Mouse (Mus musculus): ENCODE results near the gene Hoxd12. TPM values are rescaled to one million over a fixed set of nuclear protein-coding genes. Genes with fewer than 3 reads are reported as not detected.

Gene Hoxd12
- total RNA-seq (2023) = not detected

DNA sequence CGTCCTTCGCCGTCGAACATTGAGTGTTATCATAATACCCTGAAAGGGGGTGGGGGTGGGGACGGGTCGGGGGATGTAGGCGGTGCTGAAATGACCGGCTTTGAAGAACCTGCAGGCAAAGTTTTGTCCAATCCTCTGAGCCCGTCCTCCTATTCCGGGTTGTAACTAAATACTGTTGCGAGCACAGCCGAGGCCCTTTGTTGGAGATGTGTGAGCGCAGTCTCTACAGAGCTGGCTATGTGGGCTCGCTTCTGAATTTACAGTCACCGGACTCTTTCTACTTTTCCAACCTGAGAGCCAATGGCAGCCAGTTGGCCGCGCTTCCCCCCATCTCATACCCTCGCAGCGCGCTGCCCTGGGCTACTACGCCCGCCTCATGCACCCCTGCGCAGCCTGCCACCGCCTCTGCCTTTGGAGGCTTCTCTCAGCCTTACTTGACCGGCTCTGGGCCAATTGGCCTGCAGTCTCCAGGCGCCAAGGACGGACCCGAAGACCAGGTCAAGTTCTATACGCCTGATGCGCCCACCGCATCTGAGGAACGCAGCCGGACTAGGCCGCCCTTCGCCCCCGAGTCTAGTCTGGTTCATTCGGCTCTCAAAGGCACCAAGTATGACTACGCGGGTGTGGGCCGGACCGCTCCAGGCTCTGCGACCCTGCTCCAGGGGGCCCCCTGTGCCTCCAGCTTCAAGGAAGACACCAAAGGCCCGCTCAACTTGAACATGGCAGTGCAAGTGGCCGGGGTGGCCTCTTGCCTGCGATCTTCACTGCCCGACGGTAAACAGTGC lies at the start of gene Hoxd12:
TSS of gene Hoxd12 (plus strand) at position 133 of the 785 bp plus-strand sequence.

GRCm38 (mm10) chr2:74659507-74660005 lies 15.3 kb upstream of the Hoxd12 start, which contains the start of gene Evx2:
Gene Evx2 (minus strand): TSS chr2:74659557.

GRCm38 (mm10) chr2:74667842-74668357 lies 6.9 kb upstream of the Hoxd12 start, which contains the start of gene Hoxd13:
Gene Hoxd13 (plus strand): TSS chr2:74668310.

GRCm38 (mm10) chr2:74678891-74679595 lies 4.2 kb downstream of the Hoxd12 start, which contains the start of gene Hoxd11:
Gene Hoxd11 (plus strand): TSS chr2:74679557.

GRCm38 (mm10) chr2:74691022-74691951 lies 16.5 kb downstream of the Hoxd12 start, which contains the start of gene Hoxd10:
Gene Hoxd10 (plus strand): TSS chr2:74691924.

DNA sequence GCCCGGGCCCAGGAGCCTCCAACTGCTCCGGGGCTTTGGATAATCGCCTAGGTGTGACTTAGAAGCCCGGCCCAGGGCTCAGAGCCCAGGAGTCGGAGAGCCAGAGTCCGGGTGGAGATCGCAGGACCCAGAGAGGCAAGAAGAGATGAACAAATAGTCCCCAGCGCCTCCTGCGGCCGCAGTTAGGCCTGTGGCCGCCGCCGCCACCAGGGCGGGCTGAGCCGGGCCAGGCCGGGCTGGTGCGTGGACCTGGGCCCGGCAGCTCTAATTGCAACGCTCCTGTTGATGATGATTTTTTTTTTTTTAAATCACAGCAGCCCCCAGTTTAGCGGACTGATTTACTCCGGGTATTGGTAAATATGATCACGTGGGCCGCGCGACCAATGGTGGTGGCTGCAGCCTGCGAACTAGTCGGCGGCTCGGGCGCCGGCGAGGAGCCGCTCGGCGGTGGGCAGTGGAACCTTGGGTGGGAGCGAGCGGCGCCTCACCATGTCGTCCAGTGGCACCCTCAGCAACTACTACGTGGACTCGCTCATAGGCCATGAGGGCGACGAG lies 22.8 kb downstream of the Hoxd12 start, which contains the start of gene Hoxd9:
TSS of gene Hoxd9 (plus strand) at position 161 of the 555 bp plus-strand sequence.

DNA sequence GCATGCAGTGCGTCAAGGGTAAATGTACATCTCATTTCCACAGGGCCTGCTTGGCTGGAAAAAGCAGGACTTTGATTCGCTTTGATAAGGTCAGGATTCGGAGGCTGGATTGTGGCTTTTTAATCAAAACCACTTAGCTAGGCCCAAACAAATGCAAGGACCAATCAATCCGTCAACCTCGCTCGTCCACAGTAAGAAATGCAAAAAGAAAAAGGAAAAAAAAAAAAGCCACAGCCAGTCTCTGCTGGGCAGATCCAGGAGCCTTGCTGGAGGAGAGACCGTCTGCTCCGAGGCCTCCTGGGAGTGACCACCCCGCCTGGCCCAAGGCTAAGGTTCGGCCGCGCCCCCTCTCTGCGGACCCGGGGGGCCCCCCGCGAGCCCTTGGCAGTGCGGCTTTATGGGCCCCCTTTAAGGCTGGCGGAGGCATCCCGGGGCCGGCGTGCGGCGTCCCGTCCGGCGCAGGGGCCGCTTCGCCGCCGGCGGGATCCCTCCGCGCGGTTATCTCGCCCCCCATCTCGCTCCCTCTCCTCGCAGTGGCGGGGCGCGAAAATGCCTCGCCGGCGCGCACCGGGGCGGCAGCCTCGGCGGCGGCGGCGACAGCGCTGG lies 29.7 kb downstream of the Hoxd12 start, which contains the start of gene Hoxd8:
TSS of gene Hoxd8 (plus strand) at position 223 of the 606 bp plus-strand sequence.

DNA sequence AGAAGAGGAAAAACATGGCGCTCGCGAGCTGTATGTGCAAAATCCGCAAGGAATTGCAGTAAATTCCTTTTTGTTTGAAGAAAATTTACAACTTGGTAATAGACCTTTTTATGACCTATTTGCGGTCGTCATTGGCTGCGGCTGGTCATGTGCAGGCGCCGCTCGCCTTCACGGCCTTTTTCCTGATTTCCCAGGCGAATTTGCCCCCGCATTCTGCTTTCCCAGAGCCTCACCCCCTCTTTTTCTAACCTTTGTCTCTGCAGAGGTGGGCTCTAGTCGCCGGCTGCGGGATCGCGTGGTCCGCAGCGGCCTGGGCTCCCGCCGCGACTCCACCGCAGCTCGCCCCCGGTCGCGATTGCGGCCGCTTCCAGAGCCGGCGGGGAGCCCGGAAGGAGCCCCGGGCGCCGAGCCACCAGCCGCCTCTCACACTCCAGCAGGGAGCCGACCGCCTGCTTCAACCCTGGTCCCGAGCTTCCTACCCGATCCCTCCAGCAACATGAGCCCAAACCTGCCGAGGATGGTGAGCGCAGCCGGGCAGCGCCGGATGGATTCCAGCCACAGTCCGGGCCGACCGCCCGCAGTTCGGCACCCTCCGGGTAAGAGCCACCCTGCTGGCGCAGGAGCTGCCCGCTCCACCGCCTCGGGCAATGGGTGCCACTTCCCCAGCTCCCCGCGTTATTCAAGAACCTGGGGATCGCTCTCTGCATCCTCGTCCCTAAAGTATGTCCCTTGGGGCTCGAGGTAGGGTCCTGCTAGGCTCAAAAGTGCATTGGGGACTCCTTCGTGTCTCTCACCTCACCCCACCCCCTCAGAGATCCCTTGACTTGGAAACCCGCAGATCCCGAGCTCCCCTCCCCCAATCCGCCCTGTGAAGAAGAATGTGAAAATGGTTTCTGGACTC lies 37.2 kb downstream of the Hoxd12 start, which contains the start of the genes Hoxd3 and Hoxd4:
TSS of gene Hoxd3 (plus strand) at position 207 of the 901 bp plus-strand sequence.
TSS of gene Hoxd4 (plus strand) at position 209 of the 901 bp plus-strand sequence.

DNA sequence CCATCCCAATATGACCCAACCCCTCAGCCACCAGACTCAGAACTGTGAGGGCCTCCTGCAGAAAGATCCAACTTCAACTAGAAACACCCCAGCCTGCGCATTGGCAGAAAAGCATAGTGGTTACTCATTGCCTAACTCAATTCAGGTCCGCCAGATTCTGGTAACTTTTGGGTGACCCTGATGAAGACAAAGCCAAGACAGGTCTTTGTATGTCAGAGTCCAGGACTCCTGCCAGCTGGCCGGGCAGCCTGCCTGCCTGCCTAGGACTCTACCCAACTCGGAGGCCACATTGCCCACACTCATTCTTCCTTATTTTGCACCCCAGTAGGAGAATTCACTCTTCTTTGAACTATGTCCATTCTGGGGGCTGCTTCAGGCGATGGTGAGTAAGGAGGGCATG lies 51.7 kb downstream of the Hoxd12 start, which contains the start of gene Gm28230:
TSS of gene Gm28230 (plus strand) at position 178 of the 400 bp plus-strand sequence.

Other genes with a start within 250 kb of the Hoxd12 start
- 10 to 100 TPM; 13.2 to 17.2 TPM for gene Lnpk, start 95.6 kb upstream of the Hoxd12 start, total RNA-seq (2023)
- not detected for gene Evx2, start 15.5 kb upstream of the Hoxd12 start, total RNA-seq (2023)
- gene Hoxd13, start 6.7 kb upstream of the Hoxd12 start, total RNA-seq (2023) = not detected
- not detected for gene Hoxd11, start 4.5 kb downstream of the Hoxd12 start, total RNA-seq (2023)
- gene Hoxd10, start 16.9 kb downstream of the Hoxd12 start, total RNA-seq (2023) = not detected
- gene Hoxd9, start 22.7 kb downstream of the Hoxd12 start, total RNA-seq (2023) = not detected
- gene Hoxd8, start 29.6 kb downstream of the Hoxd12 start, total RNA-seq (2023) = not detected
- gene Hoxd3, start 36.9 kb downstream of the Hoxd12 start, total RNA-seq (2023) = not detected
- not detected for gene Hoxd4, start 36.9 kb downstream of the Hoxd12 start, total RNA-seq (2023)
- gene Gm28230, start 51.7 kb downstream of the Hoxd12 start, total RNA-seq (2023) = not detected
- not detected for gene Hoxd1, start 88.0 kb downstream of the Hoxd12 start, total RNA-seq (2023)
- gene Mtx2, start 150.8 kb downstream of the Hoxd12 start, total RNA-seq (2023) = 10 to 100 TPM; 20.9 to 21.2 TPM

Measured in monocyte, adult 59 days (primary cell).